Mouse (Mus musculus) left cerebral cortex, postnatal 36 days (tissue): ENCODE measurements at regions not wholly inside any gene's neighbourhood (a gene's known extent, or its start where the extent isn't known, plus 50 kb on each side); places are given as distances from the start of the nearest gene placed in this dataset.

Source experiments
- DNase-seq, 2 experiments: peaks; one replicate each; pipeline ENCODE4 v3.0.0; 2021 to 2022; ENCODE audit warnings: low spot score in 2 of 2, mixed read lengths in 1 of 2
- intact Hi-C: fragments of 180-260 bp; cut with DNase I; formaldehyde crosslinking; loops from one replicate; pipeline ENCODE4 v1.15.1; 2025

- intact Hi-C loops = no loop called here
- no peak for DNase-seq
Observed at GRCm38 (mm10) chr17:68205545-68205944, 68.1 kb upstream of the L3mbtl4 start.

- intact Hi-C loops = no loop called here
- no peak for DNase-seq
Observed at GRCm38 (mm10) chr17:68208837-68209236, 64.8 kb upstream of the L3mbtl4 start.

- peak in 1 of 2 experiments; percentile 6 for DNase-seq
- intact Hi-C loops = no loop called here
Observed at GRCm38 (mm10) chr17:68210313-68211254, 63.0 kb upstream of the L3mbtl4 start.

- DNase-seq = no peak
- intact Hi-C loops = no loop called here
Observed at GRCm38 (mm10) chr17:68218246-68218645, 55.4 kb upstream of the L3mbtl4 start.

GRCm38 (mm10) chr17:68223170-68223569 is 50.4 kb upstream of the L3mbtl4 start:
- DNase-seq = no peak
- intact Hi-C loops = no loop called here
